Mouse (Mus musculus) embryo, embryonic 10.5 days (tissue): Measurements from ENCODE around the gene Bcl2.
A peak's percentile ranks its signal among the peaks of the same experiment; 100 is the strongest.
"Not testable (repeated sequence)": the region's sequence is repeated elsewhere in the genome, so short reads cannot be mapped to it uniquely, and the experiment has no call there.

Source experiments
- DNase-seq: peaks from one replicate; pipeline ENCODE4 v3.0.0-alpha.2; 2015; ENCODE audit warnings: low spot score

Bcl2 gene

GRCm38 (mm10) chr1:106553846-106554802 lies 159.9 kb downstream of the Bcl2 start:
- no peak for DNase-seq

- no peak for DNase-seq
These were observed 161.2 kb downstream of the Bcl2 start for GRCm38 (mm10) chr1:106552856-106553255.

- DNase-seq = no peak
These were observed 163.5 kb downstream of the Bcl2 start for GRCm38 (mm10) chr1:106550580-106550979.

GRCm38 (mm10) chr1:106549025-106549424 lies 165.0 kb downstream of the Bcl2 start:
- DNase-seq = no peak

- DNase-seq = peak; percentile 47
These were observed 169.1 kb downstream of the Bcl2 start for GRCm38 (mm10) chr1:106544817-106545612.

GRCm38 (mm10) chr1:106542731-106543130 lies 171.3 kb downstream of the Bcl2 start:
- DNase-seq = peak; percentile 62

- no peak for DNase-seq
These were observed 172.2 kb downstream of the Bcl2 start for GRCm38 (mm10) chr1:106541851-106542250.

- DNase-seq = no peak
These were observed 173.9 kb downstream of the Bcl2 start for GRCm38 (mm10) chr1:106540130-106540529.

- no peak for DNase-seq
These were observed 175.0 kb downstream of the Bcl2 start for GRCm38 (mm10) chr1:106539029-106539428.

GRCm38 (mm10) chr1:106534835-106535234 lies 179.2 kb downstream of the Bcl2 start:
- not testable (repeated sequence) for DNase-seq

GRCm38 (mm10) chr1:106529570-106529969 lies 184.5 kb downstream of the Bcl2 start:
- no peak for DNase-seq

- no peak for DNase-seq
These were observed 186.5 kb downstream of the Bcl2 start for GRCm38 (mm10) chr1:106527537-106527936.

- DNase-seq = no peak
These were observed 187.3 kb downstream of the Bcl2 start for GRCm38 (mm10) chr1:106526751-106527150.

- DNase-seq = no peak
These were observed 188.0 kb downstream of the Bcl2 start for GRCm38 (mm10) chr1:106526112-106526511.

GRCm38 (mm10) chr1:106523741-106524140 lies 190.3 kb downstream of the Bcl2 start:
- no peak for DNase-seq

GRCm38 (mm10) chr1:106523009-106523408 lies 191.1 kb downstream of the Bcl2 start:
- no peak for DNase-seq

- no peak for DNase-seq
These were observed 196.4 kb downstream of the Bcl2 start for GRCm38 (mm10) chr1:106517591-106518177.

- DNase-seq = no peak
These were observed 197.0 kb downstream of the Bcl2 start for GRCm38 (mm10) chr1:106517099-106517498.

GRCm38 (mm10) chr1:106515611-106516010 lies 198.5 kb downstream of the Bcl2 start:
- no peak for DNase-seq

GRCm38 (mm10) chr1:106513890-106514643 lies 200.0 kb downstream of the Bcl2 start:
- DNase-seq = peak; percentile 30

- no peak for DNase-seq
These were observed 200.6 kb downstream of the Bcl2 start for GRCm38 (mm10) chr1:106513481-106513880.

GRCm38 (mm10) chr1:106511593-106511992 lies 202.5 kb downstream of the Bcl2 start:
- peak; percentile 82 for DNase-seq
